Mouse (Mus musculus) C2C12 (cell line): ENCODE measurements around the gene Tiam1.

ENCODE experiments used
- CTCF ChIP-seq: IDR thresholded peaks from one replicate; pipeline ENCODE4 v1.5.1; 2011; ENCODE audit not compliant: control insufficient read depth, insufficient read depth, insufficient read length
- USF1 ChIP-seq: IDR thresholded peaks from one replicate; pipeline ENCODE4 v1.6.1; 2011; ENCODE audit warnings: low read depth, mild to moderate bottlenecking, control low read depth, moderate library complexity

DNA sequence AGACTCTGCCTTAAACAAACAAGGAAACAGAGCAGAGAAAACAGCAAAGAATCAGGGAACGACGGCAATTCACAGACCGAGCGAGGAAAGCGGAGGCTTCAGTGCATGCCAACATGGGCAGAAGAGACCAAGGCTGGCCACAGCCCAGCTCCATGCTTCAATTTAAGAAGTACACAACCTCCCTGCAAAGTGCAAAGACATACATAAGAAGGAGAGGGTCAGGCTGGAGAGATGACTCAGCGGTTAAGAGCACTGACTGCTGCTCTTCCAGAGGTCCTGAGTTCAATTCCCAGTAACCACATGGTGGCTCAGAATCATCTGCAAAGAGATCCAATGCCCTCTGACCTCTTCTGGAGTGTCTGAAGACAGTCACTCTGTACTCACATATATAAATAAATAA is 40.6 kb upstream of the Tiam1 start:
- TF ChIP-seq CTCF (no peak), USF1 (no peak)
